Mouse (Mus musculus) urinary bladder, adult 18-20 months (tissue): ENCODE results near the gene Gm17660.

ENCODE experiments used
- DNase-seq, 2 experiments: peaks; one replicate each; pipeline ENCODE4 v3.0.0; 2022; ENCODE audit warnings: low spot score in 2 of 2, mixed read lengths in 2 of 2

Gene Gm17660

DNA sequence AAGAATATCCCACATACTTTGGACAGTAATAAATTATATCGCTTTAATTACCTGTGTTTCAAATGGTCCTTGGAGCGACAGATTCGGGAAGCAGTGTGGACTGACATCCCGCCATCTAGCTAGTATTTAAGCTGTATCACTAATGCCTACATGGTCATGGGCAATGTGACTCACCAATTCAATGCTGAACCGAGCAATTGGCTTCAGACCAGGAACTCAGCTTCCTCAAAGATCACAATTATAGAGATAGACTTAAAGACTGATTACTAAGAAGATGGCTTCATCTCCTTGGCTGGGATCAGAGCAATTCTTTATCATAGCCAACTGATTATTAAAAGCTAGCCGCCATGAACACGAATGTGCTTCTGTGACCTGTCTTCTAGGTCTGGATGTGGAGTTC lies at the start of gene Gm17660:
Gm17660 (minus strand) TSS at position 101 of the 400 bp plus-strand sequence.
- DNase-seq = no peak

DNA sequence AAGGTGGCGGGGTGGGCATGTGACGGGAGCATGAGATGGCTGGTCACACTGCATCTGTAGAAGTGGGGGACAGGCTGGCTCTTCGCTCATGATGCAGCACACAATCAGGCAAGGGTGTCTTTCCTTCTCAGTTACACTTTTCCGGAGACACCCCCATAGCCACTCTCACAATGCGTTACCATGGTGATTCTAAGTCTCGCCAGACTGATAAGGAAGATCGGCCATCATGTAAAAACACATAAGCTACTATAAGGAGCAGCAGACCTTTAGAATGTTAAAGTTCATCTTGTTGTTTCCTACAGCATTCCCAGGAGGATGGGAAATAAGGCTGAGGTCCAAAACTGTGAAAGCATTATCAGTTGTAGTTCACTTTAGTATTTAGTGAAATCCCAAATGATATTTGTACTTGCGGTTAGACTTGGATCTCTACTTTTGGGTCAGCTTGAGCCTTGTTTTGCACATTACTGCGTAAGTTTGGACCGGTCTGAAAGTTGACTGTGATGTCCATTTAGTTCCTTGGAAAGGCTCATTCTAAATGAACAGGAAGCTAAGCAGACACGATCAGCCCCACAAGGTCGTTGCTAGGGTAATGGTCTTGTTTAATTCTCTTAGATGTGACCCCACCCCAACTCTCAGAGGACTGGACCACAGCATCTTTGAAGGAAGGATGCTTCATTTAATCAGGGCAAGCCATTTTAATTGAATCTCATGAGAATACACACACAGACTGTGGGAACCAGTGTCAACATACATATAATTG lies 49.3 kb upstream of the Gm17660 start:
- no peak for DNase-seq

DNA sequence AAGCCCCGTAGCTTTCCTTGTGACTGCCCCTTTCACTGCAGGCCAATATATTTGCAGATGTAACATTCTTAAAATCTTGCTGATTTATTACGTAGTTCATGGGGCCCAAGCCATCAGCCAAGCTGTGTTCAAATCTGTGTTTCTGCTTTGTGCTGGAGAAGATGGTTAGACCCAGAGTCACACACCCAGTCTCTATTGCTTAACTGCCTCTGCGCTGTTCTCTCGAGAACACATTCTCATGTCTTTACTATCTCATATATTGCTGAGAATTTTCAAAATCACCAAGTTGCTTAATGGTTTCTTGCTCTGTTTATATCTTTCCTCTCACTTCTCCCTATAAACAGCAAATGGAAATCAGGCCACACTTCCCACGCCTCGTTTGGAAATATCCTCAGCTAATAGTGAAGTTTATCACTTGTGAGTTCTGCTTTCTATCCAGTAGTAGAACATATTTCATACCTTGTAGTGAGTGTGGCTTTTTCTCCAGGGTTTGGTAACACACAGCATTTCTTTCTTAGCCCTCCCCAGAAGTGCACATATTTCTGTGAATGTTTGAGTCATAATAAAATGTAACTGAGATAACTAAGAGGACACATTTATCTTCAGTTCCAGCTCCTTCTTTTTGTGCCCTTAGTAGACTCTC lies 46.7 kb upstream of the Gm17660 start:
- no peak for DNase-seq

DNA sequence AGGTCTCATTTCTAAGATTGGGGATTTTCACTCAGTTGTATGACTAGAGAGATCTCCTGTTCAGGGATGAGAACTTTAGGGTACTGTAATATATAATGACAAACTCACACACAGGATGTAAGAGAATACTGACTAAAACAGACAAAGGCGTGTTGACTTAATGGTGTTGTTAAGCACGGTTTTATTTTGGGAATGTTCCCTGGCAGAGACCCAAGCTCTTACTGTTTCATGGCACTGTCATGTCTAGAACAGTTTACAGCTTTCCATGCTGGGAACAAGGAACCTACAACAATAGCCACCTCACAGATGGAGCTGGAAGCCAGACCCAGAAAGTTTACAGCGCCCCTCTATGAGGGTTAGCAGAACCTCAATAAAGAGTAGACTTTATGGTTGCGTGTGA lies 38.5 kb upstream of the Gm17660 start:
- no peak for DNase-seq

DNA sequence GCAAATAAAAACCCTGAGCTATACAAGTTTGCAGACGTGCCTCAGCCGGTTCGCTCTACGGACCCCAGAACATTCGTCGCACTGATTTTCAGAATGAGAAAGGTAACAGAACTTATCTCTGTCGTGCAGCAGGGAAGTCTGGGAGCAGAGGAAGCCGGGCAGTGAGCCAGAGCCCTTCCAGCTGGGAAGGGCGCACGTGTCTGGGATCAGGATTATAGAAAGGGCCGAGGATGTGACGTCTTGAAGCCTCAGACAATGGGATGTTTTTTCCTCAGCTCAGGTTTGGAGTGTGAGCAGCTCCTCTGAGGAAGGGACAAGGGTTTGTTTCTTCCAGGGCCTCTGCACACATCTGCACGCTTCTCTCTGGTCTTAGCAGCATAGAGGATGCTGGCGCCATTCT lies 37.7 kb upstream of the Gm17660 start:
- DNase-seq = no peak

DNA sequence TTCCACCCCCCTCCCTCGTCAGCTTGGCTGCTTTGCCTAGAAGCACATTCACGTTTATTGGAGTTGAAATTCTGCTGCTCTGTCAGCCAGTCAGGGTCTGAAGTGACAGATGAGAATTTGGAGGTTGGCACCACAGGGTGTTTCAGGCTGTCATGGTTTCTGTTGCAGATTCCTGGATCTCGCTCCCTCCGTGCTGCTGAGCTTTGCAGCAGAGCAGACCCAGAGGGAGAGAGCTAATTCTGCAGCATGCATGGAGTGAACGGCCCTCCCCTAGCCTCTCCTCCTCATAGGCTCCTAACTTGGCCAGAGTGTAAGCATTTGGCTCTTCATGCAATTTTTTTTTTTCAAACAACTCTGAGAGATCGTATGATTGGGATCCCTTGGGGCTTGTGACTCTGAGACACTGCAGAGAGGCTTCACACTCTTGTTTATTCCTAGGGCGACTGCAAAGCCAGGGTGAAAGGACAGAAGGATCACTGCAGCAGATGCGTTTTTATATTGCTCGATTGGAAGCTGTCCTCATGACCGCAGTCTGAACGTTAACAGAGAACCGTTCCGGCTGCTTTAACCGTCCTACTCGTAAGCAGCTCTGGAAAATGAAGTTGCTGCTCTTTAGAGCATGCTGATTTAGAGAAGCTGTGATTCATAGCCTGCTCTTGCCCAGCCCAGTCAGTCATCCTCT lies 36.2 kb upstream of the Gm17660 start, which contains the start of gene Sparcl1:
Sparcl1 (minus strand) TSS at position 243 of the 682 bp plus-strand sequence.
- no peak for DNase-seq

DNA sequence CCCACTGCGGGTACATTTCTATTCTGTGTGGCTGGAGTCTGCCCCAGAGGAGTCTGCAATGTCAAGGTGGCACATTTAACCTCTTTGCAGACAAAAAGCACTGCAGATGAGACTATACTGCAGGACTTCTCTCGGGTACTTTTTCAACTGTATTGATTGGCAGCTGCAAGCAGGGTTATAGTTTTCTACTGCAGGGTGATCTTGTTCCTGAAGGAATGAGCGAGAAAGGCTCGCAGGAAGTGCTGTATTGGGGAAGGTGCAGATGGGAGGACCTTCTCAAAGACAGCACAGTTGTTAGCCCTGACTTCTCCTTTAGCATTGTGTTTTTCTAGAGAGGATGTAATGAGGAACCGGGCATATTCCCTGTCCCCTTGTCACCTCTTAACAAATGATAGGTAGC lies 35.1 kb upstream of the Gm17660 start:
- no peak for DNase-seq

DNA sequence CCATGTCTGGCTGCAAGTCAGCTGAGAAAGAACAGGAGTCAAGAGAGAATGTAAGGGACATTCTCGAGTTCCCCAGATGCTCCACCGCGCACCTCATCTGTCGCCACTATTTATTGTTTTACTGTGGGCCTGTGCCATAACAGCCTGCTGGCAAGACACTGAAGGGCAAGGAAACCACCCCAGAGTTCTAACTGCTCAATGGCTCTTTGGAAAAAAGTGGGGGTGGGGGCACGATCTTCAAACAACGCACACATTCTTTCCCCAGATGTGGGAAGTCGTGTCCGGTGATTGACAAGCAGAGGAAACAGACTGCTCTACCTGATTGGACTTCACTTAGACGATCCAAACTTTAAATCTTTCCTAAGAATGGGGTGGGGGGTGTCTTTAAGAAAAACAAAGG lies 34.6 kb upstream of the Gm17660 start:
- DNase-seq = no peak

DNA sequence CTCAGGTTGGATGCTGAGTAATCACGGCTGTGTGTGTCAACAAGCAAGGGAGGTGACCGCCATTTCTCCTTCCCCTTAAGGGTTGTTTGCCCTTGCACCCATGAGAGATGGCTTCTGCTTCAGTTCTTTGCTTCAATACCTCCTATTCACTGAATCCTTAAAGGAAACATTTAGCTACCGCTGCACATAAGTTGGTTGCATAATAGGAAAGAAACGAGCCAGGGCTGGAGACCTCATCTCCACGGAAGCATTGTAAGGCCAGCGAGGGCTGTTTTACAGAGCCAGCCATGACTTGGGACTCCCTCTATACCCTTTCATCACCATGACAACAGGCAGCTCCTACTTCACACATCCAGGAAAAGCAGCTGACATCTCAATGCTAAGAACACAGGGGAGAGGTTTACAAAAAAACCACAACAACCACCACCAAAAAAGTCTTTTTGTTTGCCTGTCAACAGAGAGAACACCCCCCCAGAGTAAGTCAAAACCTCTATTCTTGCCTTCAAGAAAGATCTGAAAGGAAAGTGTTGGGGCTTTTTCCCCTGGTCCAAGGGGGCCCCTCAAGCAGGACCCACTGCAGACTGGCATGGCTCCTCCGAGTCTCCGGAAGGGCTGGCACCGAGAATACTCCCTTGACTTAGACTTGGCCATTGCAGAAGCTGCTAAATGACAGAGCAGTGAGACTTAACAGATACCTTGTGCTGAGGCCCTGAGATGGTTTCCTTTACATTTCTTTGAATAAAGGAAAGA lies 32.9 kb upstream of the Gm17660 start:
- DNase-seq = no peak

DNA sequence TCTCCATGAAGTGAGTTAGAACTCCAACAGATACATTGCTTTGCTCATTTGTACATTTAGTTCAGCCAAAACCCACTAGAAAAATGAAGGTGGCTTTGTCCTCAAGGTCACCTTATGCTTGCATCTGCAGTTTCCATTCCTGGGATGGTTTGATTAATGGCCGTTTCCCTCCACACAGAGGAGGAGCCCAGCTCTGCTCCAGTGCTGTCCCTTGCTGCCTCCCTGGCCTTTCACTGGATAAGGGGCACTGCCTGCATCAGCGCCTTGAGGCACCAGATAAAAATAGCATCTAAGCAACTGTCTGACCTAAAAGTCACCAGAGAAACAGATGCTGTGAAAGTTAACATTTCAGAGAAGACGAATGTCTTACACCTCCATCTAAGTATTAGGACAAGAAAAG lies 32.1 kb upstream of the Gm17660 start:
- DNase-seq = no peak

DNA sequence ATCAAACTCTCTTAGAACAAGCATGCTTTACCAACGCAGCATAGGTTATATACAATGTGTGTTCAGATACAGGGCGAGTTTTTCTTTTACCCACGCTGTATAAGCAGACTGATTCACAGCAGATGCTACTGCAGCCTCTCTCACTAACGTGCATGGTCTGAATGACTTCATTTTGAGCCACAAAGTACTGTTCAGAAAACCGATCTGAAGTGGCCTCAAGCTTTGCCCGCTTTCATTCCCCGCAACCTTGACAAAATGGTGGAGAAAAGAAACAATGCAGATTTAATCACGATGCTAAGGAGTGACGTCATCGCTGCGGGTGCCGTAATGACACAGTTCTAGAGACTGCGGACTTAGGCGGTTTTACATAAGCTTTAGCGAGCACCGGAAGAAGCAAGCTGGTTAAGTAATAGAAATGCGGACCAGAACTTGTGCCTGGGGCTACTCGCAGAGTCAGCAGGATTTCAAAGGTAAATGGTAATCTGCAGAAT lies 31.5 kb upstream of the Gm17660 start:
- no peak for DNase-seq

DNA sequence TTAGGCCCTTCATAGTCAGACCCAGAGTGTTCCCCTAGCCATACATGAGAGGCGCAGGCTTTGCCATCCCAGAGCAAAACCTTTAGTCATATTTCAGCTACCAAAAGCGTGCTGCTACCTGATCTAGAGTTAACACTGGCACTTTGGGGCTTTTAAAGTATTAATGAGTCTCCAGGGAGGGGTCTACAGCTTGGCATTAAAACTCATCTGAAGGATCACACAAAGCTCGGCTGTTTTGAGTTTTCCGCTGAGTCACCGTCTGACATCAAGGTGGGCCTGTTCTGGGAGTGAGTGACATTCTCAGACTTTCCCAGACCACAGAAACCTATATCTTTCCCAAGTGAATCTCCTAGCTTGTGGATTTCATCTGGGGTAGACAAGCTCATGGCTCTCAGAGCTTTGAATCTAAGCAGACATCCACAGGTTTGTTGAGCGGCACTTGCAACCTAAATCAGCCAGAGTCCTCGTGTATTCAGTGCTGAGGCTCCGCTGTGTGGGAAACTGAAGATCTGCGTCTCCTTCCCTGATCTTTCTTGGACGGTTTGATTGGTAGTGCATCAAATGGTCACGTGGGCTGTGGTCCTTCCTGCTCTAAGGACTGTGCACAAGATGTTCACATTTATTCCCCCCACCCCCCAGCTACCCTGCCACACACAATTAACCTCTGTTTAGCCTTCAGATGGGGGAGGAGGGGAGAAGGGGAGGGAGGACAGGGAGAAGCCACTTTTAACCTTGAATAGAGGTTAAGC lies 30.9 kb upstream of the Gm17660 start:
- DNase-seq = no peak

DNA sequence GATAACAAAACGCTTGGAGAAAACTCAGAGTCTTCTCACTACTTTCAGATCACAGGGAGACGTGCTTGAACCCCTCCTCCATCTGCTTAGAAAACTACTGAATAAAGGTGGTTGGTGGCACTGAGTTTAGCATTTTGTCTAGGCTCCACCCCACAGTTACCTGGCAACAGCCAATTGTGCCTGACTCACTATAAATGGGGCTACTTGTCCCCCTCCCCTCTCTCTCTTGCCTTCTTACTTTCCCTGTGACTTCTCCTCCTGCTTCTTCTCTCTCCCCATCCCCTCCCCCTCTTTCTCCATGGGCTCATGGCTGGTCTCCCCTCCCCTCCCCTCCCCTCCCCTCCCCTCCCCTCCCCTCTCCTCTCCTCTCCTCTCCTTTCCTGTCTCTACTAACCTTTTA lies 26.7 kb upstream of the Gm17660 start:
- no peak for DNase-seq

DNA sequence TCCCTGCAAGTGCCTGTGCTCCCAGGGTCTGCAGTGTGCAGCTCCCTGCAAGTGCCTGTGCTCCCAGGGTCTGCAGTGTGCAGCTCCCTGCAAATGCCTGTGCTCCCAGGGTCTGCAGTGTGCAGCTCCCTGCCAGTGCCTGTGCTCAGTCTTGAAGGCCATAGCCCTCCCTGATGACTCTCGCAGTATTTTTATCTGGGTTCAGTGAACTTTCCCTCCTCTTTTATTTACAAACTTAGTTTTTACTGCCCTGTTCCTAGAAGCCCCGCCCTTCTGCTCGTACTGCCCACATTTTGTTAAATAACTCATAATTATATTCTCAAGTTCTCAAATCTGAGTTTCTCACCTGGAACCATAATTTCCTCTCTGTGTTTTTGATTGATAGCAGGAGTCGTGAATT lies 25.8 kb upstream of the Gm17660 start:
- DNase-seq = no peak

DNA sequence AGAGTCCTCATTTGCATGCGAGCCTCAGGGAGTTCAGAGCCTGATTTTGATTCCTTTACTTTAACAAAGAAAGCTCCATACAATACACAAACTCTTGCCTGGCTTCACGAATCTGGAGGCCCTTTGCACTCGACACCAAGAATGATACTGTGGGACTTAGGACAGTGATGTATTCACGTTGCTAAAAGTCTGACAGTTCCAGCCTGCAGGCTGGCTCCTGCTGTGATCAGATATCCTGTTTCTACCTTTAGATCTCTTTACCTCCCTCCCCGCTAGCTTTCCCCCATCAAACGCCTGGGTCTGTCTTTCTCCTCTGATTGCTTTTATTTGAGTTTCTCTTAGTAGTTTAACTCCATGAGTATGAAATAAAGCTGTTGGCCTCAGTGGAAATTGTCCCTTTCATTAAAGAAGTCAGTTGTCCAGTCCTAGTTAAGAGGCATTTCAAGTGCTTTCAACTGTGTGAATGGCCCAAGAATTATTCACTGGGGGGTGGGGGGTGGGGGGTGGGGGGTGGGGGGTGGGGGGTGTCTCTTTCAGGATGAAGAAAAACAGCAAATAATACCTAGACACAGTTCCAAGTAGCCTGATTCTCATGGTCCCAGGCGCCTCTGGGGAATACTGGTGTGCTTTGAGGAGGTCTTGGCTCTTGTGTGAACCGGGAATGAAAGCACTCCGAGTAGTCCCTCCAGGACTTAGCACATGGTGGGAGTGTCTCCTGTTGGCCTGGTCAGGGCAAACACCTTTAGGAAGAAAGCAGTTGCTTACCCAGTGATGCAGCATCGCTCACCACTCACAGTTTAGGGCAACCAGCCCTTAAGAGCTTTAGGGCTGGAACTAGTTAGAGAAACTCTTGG lies 24.5 kb upstream of the Gm17660 start:
- DNase-seq = no peak

DNA sequence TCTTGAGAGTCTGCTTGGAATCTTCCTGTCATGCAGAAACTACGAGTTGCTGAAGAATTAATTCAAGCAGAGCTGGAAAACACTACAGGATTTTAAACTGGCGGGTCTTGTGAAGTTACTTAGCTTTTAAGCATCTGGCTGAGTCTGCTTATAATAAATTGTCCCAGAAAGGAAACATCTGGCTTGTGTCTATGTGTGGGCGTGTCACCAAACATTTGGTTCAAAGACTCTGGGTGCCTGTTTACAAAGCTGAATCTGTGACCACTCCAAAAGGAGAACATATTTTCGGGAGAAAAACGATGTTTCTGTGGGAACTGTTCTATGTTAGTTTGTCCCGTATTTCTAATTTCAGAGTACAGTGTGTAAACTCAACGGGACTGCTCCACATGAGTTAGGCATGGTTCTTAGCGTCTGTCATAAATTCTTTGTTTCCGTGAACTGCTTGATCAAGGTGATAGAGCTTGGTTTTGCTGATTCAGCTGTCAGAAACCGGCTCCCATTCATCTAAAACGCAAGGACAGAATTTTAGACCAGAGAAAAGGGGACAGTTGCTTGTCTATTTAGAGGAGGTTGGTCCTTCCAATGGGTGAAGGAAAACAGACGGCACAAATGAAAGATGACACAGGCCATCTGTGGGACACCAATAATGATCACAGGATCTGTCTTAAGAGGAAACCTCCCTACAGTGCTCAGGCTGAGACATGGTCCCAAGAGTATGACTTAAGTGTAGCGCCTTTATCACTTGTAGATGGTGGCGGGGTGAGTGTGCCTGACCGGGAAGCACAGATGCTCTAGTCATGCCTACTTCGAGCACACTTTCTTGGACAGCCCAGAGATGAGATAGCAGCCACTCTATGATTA lies 18.9 kb upstream of the Gm17660 start:
- DNase-seq = peak in 1 of 2 experiments; percentile 47

DNA sequence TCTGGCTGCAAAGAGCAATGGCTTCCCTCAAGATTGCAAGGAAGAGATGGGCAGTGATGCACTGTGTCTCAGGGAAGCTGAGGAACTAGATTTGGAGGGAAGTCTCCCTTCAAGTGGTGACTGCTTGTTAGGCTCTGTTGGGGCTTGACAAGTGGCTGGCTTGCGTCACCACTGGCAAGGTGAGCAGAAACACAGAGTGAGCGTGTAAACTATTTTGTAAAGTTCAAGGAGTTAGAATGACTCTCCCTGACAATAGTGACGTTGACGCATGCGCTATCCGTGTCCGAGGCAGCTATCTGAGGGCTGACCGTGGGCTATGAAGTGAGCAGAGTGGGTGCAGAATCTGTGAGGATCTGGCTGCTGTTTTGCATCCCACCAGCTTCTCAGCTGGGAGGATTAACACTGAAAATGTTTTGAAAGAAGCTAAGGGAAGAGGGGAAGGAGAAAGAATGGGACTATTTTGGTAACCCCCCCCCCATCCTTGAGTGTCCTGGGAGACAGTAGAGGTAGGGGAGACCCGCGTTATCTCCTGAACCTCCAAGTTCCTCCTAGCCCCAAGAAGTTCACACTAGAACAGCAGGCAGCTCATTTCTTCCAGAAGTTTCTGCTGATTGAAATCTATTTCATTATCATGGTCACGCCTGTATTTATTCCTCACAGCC lies 18.1 kb upstream of the Gm17660 start:
- DNase-seq = no peak

DNA sequence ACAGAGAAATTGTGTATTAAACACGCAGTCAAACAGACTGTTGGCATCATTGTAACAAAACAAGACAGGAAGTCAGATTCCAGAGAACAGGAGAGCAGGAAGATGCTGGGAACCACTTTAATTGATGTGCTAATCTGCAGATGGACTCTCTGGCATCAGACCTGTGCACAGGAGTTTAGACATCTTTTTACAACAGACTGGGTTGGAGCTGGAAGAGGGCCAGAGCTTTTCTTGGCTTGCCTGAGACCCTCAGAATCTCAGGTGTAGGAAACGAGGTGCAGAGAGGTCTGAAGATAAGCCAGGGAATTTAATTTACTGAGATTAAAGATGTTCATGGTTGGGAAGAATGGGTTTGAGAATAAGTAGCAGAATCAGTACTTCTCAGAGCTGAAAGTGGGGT lies 12.3 kb upstream of the Gm17660 start:
- no peak for DNase-seq

DNA sequence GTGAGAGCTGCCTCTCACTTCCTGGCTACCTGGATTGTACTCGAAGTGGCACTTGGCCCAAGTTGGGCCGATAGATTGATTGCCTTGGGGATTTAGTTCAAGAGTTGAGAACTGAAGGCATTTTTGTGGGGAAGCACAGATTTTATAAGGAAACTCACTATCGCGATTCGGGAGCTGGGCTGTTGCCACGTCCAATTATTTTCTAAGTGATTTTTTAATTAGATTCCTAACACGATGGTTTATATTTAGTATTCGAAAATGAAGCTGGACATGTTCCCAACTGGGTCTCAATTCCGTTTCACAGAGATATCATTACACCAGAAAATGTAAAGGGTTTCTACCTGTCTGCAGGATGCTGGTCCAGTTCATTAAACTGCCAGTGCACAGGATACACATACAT lies 8.0 kb upstream of the Gm17660 start:
- DNase-seq = no peak
